Mouse (Mus musculus) spleen, postnatal 14 days (tissue): Measurements from ENCODE around the gene Xrn1.
"Not testable (repeated sequence)": the region's sequence is repeated elsewhere in the genome, so short reads cannot be mapped to it uniquely, and the experiment has no call there.

Experiments used
- DNase-seq, 2 experiments: peaks; one replicate each; pipeline ENCODE4 v3.0.0; 2021 to 2022; ENCODE audit warnings: low spot score in 2 of 2

The Xrn1 gene

DNA sequence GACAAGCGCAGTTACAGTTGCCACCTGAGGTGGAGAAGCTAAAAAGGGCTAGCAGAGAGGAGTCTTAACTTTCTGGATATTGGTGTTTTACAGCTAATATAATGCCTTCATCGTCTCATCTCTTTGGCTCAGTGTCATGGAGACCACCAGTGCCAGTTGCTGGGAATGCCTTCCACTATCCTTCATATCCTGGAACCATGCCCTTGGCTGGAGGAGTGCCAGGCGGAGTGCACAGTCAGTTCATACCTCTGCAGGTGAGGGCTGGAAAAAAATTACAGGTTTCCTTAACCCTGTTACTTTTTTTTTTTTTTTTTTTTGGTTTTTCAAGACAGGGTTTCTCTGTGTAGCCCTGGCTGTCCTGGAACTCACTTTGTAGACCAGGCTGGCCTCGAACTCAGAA, 96.9 kb downstream of the Xrn1 start:
- no peak for DNase-seq

GRCm38 (mm10) chr9:96054878-96055277, 100.3 kb downstream of the Xrn1 start:
- DNase-seq, result no peak

DNA sequence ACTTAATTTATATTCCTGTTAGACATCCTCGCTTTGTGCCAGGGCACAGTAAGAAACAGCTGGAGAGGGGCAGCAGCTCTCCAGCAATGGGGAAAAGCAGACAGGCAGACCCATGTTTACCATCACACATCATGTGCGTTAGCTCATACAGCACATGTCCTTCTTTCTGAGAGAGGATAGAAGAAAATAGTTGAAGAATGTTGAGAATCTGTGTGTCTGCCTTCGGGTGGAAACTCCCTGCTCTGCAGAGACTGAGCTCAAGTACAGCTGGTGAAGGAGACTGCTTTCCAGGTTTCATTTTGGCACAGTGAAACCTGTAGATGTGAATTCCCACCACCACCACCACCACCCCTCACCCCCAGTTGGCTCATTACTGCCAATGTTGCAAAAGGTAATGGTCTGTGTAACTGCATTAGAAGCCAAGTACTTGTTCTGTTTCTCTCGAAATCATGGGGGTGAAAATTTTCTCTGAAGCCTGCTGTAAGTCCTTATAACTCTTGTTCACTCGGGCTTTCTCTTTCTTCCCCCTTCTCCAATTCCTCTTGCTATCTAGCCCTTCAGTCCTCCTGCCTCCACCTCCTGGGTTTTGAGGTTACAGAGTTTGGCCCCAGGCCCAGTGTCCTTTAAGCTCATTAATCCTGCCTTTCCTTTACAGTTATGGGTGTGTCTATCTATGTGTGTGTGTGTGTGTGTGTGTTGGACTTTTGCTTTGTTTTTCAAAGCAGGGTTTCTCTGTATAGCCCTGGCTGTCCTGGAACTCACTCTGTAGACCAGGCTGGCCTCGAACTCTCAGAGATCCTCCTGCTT, 102.1 kb downstream of the Xrn1 start:
- no peak for DNase-seq

- no peak for DNase-seq
Observed at GRCm38 (mm10) chr9:96063083-96063802, 108.7 kb downstream of the Xrn1 start.

DNA sequence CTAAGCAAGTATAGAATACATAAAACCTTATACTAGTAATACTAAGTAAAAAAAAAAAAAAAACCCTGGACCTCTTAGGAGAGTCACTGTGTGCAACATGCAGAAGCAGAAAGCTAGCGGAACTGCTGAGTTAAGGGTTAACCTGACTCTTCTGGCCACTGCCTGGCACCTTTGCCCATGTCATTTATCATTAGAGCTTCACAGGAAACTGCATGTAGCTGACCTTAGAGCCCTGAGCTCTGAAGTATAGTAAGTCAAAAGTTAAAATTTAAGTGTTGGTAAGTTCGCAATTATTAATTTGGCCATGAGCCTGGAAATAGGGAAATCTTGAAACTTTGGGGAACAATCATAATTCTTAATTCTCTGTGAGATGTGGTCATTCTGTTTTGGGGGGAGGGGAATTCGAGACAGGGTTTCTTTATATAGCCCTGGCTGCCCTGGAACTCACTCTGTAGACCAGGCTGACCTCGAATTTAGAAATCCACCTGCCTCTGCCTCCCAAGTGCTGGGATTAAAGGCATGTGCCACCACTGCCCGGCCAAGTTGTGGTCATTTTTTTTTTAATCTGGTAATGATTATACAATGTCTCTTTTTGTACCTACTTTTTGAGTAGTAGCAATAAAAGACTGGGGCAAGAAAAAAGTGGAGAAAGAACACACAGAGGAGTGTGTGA, 109.4 kb downstream of the Xrn1 start:
- DNase-seq, result no peak

GRCm38 (mm10) chr9:96067507-96067906, 112.9 kb downstream of the Xrn1 start:
- DNase-seq, result no peak

- DNase-seq, result no peak
Observed at GRCm38 (mm10) chr9:96078752-96079315, 124.3 kb downstream of the Xrn1 start.

DNA sequence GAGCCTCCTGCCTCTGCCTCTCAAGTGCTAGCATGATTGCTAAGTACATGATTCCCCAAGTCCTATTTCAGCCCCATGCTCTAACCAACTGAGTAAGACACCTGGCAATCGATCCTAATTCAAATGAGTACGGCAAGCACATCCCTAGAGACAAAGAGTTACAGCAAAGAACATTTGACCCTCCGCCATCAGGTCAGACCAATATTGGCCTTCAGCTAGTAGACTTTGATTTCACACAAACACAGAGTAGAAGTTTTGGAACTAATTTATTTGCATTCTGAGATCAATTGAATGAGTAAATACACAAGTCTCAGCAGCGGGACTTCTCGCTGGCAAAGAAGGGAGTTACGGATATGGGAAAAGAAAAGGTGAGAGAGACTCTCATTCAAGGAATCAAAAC, 130.7 kb downstream of the Xrn1 start:
- DNase-seq, result no peak

DNA sequence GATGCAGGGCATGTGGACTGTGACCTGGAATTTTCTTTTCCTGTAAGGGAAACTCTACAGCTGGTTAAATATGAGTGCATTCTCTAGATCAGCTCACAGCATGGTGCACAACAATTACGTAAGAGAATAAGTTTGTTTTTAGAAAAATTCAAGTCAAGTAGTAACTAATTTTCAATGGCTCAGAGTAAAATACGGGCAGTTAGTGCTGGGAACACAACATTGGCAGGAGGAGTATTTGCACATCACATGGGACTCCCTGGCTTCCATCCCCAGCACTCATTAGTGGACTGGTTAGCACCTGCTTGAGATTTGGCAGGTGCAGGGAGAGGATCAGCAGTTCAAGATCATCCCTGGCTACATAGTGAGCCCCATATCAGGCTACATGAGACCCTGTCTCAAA, 133.1 kb downstream of the Xrn1 start:
- DNase-seq, result no peak

DNA sequence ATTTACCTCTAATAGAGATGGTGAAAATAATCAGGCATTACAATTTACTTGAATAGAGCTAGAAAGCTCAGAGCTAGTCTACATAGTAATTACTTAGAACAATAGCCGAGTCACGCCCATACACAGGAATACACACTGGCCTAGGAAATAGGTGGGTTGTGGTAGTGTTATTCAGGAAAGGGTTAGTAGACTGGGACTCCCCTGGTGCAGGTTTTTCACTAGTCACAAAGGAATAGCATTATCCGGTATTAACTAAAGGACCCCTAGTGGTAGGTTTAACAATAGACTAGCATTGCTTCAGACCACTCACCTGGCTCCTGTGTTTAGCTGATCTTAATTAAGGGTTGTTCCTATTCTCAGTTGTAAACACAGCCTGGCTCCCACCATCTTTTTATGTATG, 133.9 kb downstream of the Xrn1 start:
- not testable (repeated sequence) for DNase-seq

- DNase-seq, result not testable (repeated sequence)
Observed at GRCm38 (mm10) chr9:96092637-96093036, 138.1 kb downstream of the Xrn1 start.

DNA sequence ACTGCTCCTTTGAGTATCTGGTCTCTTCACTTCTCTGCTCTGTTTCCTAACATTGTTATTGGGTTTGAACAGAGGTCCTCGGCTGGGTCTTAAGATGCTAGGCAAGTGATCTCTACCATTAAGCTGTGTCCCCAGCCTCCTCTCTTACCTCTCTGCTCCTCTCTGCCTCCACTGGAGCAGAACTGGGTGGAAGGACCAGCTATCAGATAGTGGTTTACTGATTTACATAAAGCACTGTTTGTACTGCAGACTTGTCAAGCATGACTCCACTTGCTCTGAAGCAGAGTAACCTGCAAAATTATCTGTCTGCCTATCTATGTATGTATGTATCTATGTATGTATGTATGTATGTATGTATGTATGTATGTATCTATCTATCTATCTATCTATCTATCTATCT, 138.7 kb downstream of the Xrn1 start:
- DNase-seq, result no peak

DNA sequence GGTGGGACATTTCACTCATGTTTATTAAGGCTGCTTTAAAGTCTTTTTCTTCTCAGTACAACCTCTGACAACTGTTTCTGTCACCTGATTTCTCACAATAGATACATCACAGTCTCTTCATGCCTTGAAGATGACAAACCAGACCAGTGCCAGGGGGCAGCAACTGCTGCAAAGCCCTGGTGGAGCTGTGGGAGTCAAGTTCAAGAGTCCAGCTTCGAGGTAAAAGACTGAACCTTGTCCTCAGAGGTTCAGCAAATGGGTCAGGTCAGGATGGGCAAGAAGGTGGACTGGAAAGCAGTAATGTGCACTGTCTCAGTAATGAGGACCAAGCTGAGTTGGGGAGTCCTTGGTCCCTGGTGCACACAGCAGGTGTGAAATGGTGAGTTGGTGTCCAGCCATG, 139.8 kb downstream of the Xrn1 start:
- DNase-seq, result no peak

DNA sequence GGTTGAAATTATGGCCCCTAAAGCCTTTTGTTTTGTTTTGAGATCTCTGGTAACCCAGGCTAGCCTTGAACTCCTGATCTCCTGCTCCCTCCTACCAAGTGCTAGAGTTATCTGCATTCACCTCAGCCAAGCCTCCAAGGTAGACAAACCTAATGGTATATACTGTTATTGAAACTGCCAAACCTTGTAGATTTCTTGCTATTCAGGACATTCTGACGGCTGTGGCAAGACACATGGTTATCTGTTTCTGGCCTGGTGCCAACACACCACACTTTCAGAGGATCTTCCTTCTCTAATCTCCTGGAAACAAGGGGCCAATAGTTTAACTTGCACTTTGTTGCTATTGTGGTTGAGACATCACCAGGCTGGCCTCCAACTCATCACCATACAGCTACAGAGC, 140.6 kb downstream of the Xrn1 start:
- no peak for DNase-seq

GRCm38 (mm10) chr9:96102846-96103245, 148.3 kb downstream of the Xrn1 start:
- DNase-seq, result no peak
